Mouse (Mus musculus) brain, embryonic 14.5 days (tissue): ENCODE results near the gene Rad54l2.

Experiments
- CTCF ChIP-seq: fragments of 200-500 bp; IDR thresholded peaks from 2 replicates; pipeline ENCODE4 v1.5.1; 2012; ENCODE audit warnings: inconsistent platforms, mild to moderate bottlenecking, moderate library complexity, borderline replicate concordance; ENCODE audit not compliant: insufficient read depth, insufficient read length; ENCODE audit errors: extremely low read depth
- POLR2A ChIP-seq: fragments of 200-500 bp; IDR thresholded peaks from 2 replicates; pipeline ENCODE4 v1.6.1; 2012; ENCODE audit warnings: mild to moderate bottlenecking, inconsistent platforms, borderline replicate concordance; ENCODE audit not compliant: poor library complexity, insufficient read depth, insufficient read length, severe bottlenecking; ENCODE audit errors: extremely low read depth

- TF ChIP-seq CTCF: peak; percentile 56
- no peak for TF ChIP-seq POLR2A
These were observed 136.3 kb downstream of the Rad54l2 start for GRCm38 (mm10) chr9:106652720-106653119.
